Comparison of ENCODE assay signal across 7 mouse cellular contexts in genomic region chr6:52064176-52065015, GRCm38 (mm10). TPM values are rescaled to one million over a fixed set of nuclear protein-coding genes. Genes with fewer than 3 reads are reported as not detected.
DNase-seq lines count a peak whose midpoint lies in the region; ATAC-seq and TF ChIP-seq lines count a peak whose summit lies in the region.

No protein-coding gene starts in this region.

- peak overlapping the region; percentile 26; the same call in 1 of the 2 replicates for H3K9ac ChIP-seq in forebrain, embryonic 16.5 days (replicated peaks; ENCODE audit: low read depth, low read length)
- peak overlapping the region; percentile 10; the same call in 1 of the 2 replicates for H3K9ac ChIP-seq in hindbrain, embryonic 16.5 days (ENCODE audit: low read depth, low read length)
- H3K9ac ChIP-seq in limb, embryonic 13.5 days, result no peak overlapping the region

- no peaks in the 10 kb centered on the region for H3K4me1 ChIP-seq in testis, adult 2 months (ENCODE audit: control insufficient read depth, insufficient read depth, low read length)
- peaks cover 14% of the 10 kb centered on the region for H3K4me1 ChIP-seq in forebrain, embryonic 16.5 days (replicated peaks; ENCODE audit: control insufficient read depth, insufficient read depth, low read length)
- H3K4me1 ChIP-seq in hindbrain, embryonic 16.5 days (ENCODE audit: control insufficient read depth, insufficient read depth, low read depth, low read length), result 0 out of 2 replicates have a peak, but pooled peaks cover 3% of the 10 kb centered on the region
- peaks cover 15% of the 10 kb centered on the region; the same call in 1 of the 2 replicates for H3K4me1 ChIP-seq in limb, embryonic 13.5 days

- 37% methylated on average over 13 of the region's 13 CpGs for WGBS in forebrain, embryonic 16.5 days
- WGBS in hindbrain, embryonic 16.5 days, result 44% methylated on average over 13 of the region's 13 CpGs
- 58% methylated on average over 13 of the region's 13 CpGs for WGBS in limb, embryonic 13.5 days

- no peaks in the 10 kb centered on the region for H3K36me3 ChIP-seq in testis, adult 2 months (ENCODE audit: control insufficient read depth, insufficient read depth, low read length)
- no peaks in the 10 kb centered on the region for H3K36me3 ChIP-seq in forebrain, embryonic 16.5 days (ENCODE audit: control insufficient read depth, insufficient read depth)
- H3K36me3 ChIP-seq in hindbrain, embryonic 16.5 days (ENCODE audit: control insufficient read depth, insufficient read depth, low read length), result no peaks in the 10 kb centered on the region
- H3K36me3 ChIP-seq in limb, embryonic 13.5 days, result no peaks in the 10 kb centered on the region

- no peaks in the 10 kb centered on the region for H3K27me3 ChIP-seq in testis, adult 2 months (ENCODE audit: control insufficient read depth, insufficient read depth, low read length)
- H3K27me3 ChIP-seq in forebrain, embryonic 16.5 days (replicated peaks; ENCODE audit: control insufficient read depth, insufficient read depth, low read length), result no peaks in the 10 kb centered on the region
- H3K27me3 ChIP-seq in hindbrain, embryonic 16.5 days (replicated peaks; ENCODE audit: control insufficient read depth, insufficient read depth, low read length), result no peaks in the 10 kb centered on the region
- H3K27me3 ChIP-seq in limb, embryonic 13.5 days, result peaks cover 24% of the 10 kb centered on the region

- DNase-seq in testis, postnatal 10 days (ENCODE audit: low spot score), result no peak
- peak; percentile 4 for DNase-seq in ovary, postnatal 14 days (ENCODE audit: low spot score)
- no peak for DNase-seq in MN1 (ENCODE audit: low spot score)

- H3K4me3 ChIP-seq in testis, adult 2 months (ENCODE audit: control insufficient read depth, low read depth, low read length), result no peak overlapping the region
- H3K4me3 ChIP-seq in forebrain, embryonic 16.5 days (replicated peaks; ENCODE audit: low read length), result no peak overlapping the region
- no peak overlapping the region for H3K4me3 ChIP-seq in hindbrain, embryonic 16.5 days (ENCODE audit: low read length)
- no peak overlapping the region for H3K4me3 ChIP-seq in limb, embryonic 13.5 days

- no peak for TF ChIP-seq POLR2A in testis, adult 2 months (IDR thresholded peaks at IDR 0.05; ENCODE audit: control insufficient read depth, low read depth, low read length)

- peak overlapping the region; percentile 19; the same call in 1 of the 2 replicates for H3K27ac ChIP-seq in testis, adult 2 months (ENCODE audit: control insufficient read depth, insufficient read depth, low read depth, low read length)
- peak overlapping the region; percentile 34 for H3K27ac ChIP-seq in forebrain, embryonic 16.5 days (ENCODE audit: low read length)
- peak overlapping the region; percentile 77 for H3K27ac ChIP-seq in hindbrain, embryonic 16.5 days (ENCODE audit: low read depth, low read length)
- H3K27ac ChIP-seq in limb, embryonic 13.5 days, result 0 out of 2 replicates have a peak overlapping the region, but pooled peaks have one; percentile 22

- TF ChIP-seq CTCF in testis, adult 2 months (IDR thresholded peaks at IDR 0.05; ENCODE audit: control insufficient read depth, insufficient read depth, insufficient replicate concordance, low read depth, low read length), result no peak

- peak overlapping the region; percentile 29 for H3K4me2 ChIP-seq in forebrain, embryonic 16.5 days (ENCODE audit: low read length)
- H3K4me2 ChIP-seq in hindbrain, embryonic 16.5 days (ENCODE audit: low read length), result peak overlapping the region; percentile 26; the same call in 1 of the 2 replicates
- H3K4me2 ChIP-seq in limb, embryonic 13.5 days (replicated peaks), result no peak overlapping the region; the same call in 1 of the 2 replicates

- no peaks in the 10 kb centered on the region for H3K9me3 ChIP-seq in forebrain, embryonic 16.5 days (ENCODE audit: control insufficient read depth, low read length)
- H3K9me3 ChIP-seq in hindbrain, embryonic 16.5 days (ENCODE audit: control insufficient read depth, low read length), result no peaks in the 10 kb centered on the region
- H3K9me3 ChIP-seq in limb, embryonic 13.5 days, result no peaks in the 10 kb centered on the region

- peak; percentile 84 for ATAC-seq in forebrain, embryonic 16.5 days
- ATAC-seq in hindbrain, embryonic 16.5 days, result peak; percentile 92
- no peak for ATAC-seq in limb, embryonic 13.5 days (ENCODE audit: low FRiP score, low read depth)

RNA-seq across cellular contexts. Expression of gene Skap2, which starts 52.0 kb away (rescaled TPM):
- polyA plus RNA-seq in testis, adult 2 months (2012; rRNA removed), result 9.4 and 15.2 TPM in 2 replicates
- polyA plus RNA-seq in forebrain, embryonic 16.5 days (2015; fragmentation: Nextera tagmentation; extraction: Ambion mirVana), result 5.5 and 7.0 TPM in 2 replicates
- 23.8 and 30.3 TPM in 2 replicates for polyA plus RNA-seq in hindbrain, embryonic 16.5 days (2015; fragmentation: Nextera tagmentation; extraction: Ambion mirVana)
- 14.2 and 14.8 TPM in 2 replicates for polyA plus RNA-seq in limb, embryonic 13.5 days (2015; fragmentation: Nextera tagmentation; extraction: Ambion mirVana)

Comparison
In these comparisons a context has a peak if more than half of its experiments do, and no peak if none do; other contexts are left out.
1. H3K27ac ChIP-seq: peak in every context shown above with its lines; median percentile 77 in hindbrain, embryonic 16.5 days; 34 in forebrain, embryonic 16.5 days; 22 in limb, embryonic 13.5 days; 19 in testis, adult 2 months.